Mouse (Mus musculus) limb, embryonic 12.5 days (tissue): ENCODE results near the gene Grk6. TPM values are rescaled to one million over a fixed set of nuclear protein-coding genes. Genes with fewer than 3 reads are reported as not detected.

Experiments
- ATAC-seq: fragments of 200-750 bp; cut with Nextera tagmentation; 2 replicates; pipeline ENCODE4 v1.8.0; 2017; ENCODE audit warnings: low read depth, moderate TSS enrichment; ENCODE audit not compliant: insufficient number of reproducible peaks, insufficient read depth, low FRiP score, low TSS enrichment
- H3K27ac ChIP-seq: fragments of 300-500 bp; sonication (generic); 2 replicates; pipeline ENCODE4 v1.5.1; 2016; ENCODE audit warnings: mild to moderate bottlenecking, moderate library complexity
- H3K27me3 ChIP-seq: fragments of 300-500 bp; sonication (generic); 2 replicates; pipeline ENCODE4 v1.6.1; 2016; ENCODE audit warnings: mild to moderate bottlenecking, moderate library complexity
- H3K36me3 ChIP-seq: fragments of 300-500 bp; sonication (generic); 2 replicates; pipeline ENCODE4 v1.6.1; 2016; ENCODE audit warnings: mild to moderate bottlenecking, moderate library complexity
- H3K4me1 ChIP-seq: fragments of 300-500 bp; sonication (generic); replicated peaks from 2 replicates; pipeline ENCODE4 v1.6.1; 2016
- H3K4me2 ChIP-seq: fragments of 300-500 bp; sonication (generic); 2 replicates; pipeline ENCODE4 v1.6.1; 2016; ENCODE audit warnings: mild to moderate bottlenecking, moderate library complexity
- H3K4me3 ChIP-seq: fragments of 300-500 bp; sonication (generic); replicated peaks from 2 replicates; pipeline ENCODE4 v1.5.1; 2016; ENCODE audit warnings: mild to moderate bottlenecking
- H3K9ac ChIP-seq: fragments of 300-500 bp; sonication (generic); replicated peaks from 2 replicates; pipeline ENCODE4 v1.6.1; 2016; ENCODE audit warnings: mild to moderate bottlenecking, moderate library complexity
- H3K9me3 ChIP-seq: fragments of 300-500 bp; sonication (generic); 2 replicates; pipeline ENCODE4 v1.6.1; 2016; ENCODE audit warnings: mild to moderate bottlenecking, moderate library complexity
- WGBS: fragments of 180-500 bp; shearing (Covaris S2); methylation state at CpG from one replicate; pipeline ENCODE4 v1.1.7; 2016; 5-methylcytosine and 5-hydroxymethylcytosine counted together
- polyA plus RNA-seq: library from polyadenylated mRNA; unstranded; fragments of >200 nt; fragmentation: Nextera tagmentation; extraction: Ambion mirVana; gene quantifications from 2 replicates; pipeline ENCODE4 v1.2.1, GENCODE M21; 2016

The Grk6 gene
- polyA plus RNA-seq, 1 experiment from 2014 or later = 66.6 TPM

DNA sequence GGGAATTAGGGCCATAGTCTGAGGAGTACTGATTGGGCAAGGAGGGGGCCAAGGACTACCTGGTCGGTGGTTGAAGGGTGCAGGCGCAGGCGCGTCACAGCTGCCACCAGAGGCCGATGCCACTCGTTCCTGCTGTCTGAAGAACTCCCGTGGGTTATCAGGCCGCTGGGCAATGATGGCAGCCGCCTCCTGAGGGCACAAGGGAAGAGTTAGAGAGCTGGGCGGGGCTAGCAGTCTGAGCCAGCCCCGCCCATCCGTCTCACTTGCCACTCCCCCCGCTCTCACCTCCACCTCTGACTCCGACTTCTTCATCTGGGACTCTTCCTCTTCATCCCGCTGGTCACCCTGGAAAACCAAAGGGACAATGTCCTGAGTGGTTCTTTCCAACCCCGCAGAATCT lies 32.6 kb downstream of the Grk6 start:
- Histone ChIP-seq H3K27ac (no peak overlapping the region), H3K4me2 (no peak overlapping the region), H3K4me3 (no peak overlapping the region), H3K9me3 (no peaks in the 10 kb centered on the region), H3K36me3 (peaks cover 87% of the 10 kb centered on the region), H3K9ac (no peak overlapping the region), H3K27me3 (no peaks in the 10 kb centered on the region), H3K4me1 (peaks cover 29% of the 10 kb centered on the region)
- no peak for ATAC-seq
- WGBS = 61% methylated on average over 16 of the region's 16 CpGs

DNA sequence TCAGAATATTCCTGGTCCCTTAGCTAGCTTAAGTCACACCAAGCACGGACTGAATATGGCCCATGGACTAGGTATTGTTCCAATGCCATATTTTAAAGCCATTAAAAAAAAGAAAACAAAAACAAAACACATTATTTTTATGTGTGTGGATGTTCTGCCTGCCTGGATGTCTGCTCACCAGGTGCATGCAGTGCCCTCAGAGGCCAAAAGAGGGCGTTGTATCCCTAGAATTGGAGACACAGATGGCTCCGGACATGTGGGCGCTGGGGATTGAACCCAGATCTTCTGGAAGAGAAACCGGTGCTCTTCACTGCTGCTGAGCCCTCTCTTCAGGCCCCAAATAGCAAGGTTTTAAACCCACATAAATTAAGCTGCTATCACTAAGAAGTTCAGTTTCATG lies 33.2 kb downstream of the Grk6 start:
- H3K9ac ChIP-seq = no peak overlapping the region
- no peaks in the 10 kb centered on the region for H3K9me3 ChIP-seq
- H3K4me3 ChIP-seq = no peak overlapping the region
- no peaks in the 10 kb centered on the region for H3K27me3 ChIP-seq
- WGBS = 51% methylated on average over 5 of the region's 5 CpGs
- no peak overlapping the region for H3K27ac ChIP-seq
- no peak overlapping the region for H3K4me2 ChIP-seq
- H3K4me1 ChIP-seq = peaks cover 25% of the 10 kb centered on the region
- ATAC-seq = no peak
- peaks cover 93% of the 10 kb centered on the region for H3K36me3 ChIP-seq

DNA sequence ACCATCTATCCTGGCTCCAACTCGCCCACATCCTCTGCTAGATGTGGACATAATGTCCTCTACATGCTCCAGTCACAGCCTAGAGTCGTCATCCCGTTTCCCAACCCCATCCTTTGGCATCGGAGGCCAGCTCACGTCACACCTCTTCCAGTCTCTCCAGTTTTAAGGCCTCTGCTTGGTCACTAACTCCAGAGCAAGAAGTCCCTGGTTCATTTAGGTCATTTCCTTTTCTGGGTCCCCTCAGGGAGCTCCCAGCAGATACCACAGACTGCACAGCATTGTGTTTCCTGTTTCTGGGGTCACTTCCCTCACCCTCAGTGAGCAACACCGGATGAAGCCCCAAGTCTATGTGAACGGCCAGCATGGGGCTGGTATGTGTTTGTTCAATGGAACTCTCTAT lies 34.1 kb downstream of the Grk6 start:
- Histone ChIP-seq H3K9me3 (no peaks in the 10 kb centered on the region), H3K4me2 (no peak overlapping the region), H3K9ac (no peak overlapping the region), H3K36me3 (peaks cover 96% of the 10 kb centered on the region), H3K27ac (no peak overlapping the region), H3K27me3 (no peaks in the 10 kb centered on the region), H3K4me3 (no peak overlapping the region), H3K4me1 (peaks cover 25% of the 10 kb centered on the region)
- ATAC-seq = no peak
- 86% methylated on average over 7 of the region's 7 CpGs for WGBS

DNA sequence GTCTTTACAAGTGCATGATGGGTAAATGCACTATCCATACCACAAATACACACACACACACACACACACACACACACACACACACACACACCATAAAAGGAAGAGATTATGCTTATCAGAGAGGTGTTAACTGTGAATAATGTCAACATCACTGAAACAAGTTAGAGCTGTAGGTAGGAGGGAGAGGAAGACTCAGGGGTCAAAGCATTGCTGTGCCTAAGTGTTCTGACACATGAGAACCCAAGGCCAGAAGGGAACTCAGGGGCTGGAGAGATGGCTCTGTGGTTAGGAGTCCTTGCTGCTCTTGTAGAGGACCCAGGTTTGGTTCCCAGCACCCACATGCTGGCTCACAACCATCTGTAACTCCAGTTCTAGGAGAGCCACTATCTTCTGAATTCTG lies 35.1 kb downstream of the Grk6 start:
- Histone ChIP-seq H3K9me3 (no peaks in the 10 kb centered on the region), H3K9ac (no peak overlapping the region), H3K36me3 (peaks cover 87% of the 10 kb centered on the region), H3K27me3 (no peaks in the 10 kb centered on the region), H3K4me2 (no peak overlapping the region), H3K4me1 (peaks cover 26% of the 10 kb centered on the region), H3K4me3 (no peak overlapping the region), H3K27ac (no peak overlapping the region)
- no peak for ATAC-seq

DNA sequence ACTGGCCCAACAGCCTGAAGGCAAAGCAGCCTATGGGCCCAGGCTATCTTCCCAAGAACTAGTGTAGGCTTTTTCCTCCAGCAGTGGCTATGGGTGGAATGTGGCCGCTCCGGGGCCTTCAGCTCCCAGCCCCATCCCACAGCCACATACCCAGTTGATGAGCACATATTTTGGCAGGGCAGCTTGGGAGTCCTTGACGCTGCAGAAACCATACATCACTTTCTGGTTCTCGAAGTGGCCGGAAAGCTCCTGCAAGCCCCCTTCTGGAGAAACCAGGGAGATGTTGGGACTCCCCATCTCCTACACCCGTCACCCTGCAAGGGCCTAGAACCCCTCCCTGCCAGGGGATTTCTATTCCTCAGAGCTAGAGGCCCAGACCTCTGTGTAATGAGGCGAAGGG lies 37.7 kb downstream of the Grk6 start:
- no peaks in the 10 kb centered on the region for H3K27me3 ChIP-seq
- no peak overlapping the region for H3K4me2 ChIP-seq
- peaks cover 75% of the 10 kb centered on the region for H3K36me3 ChIP-seq
- H3K27ac ChIP-seq = no peak overlapping the region
- ATAC-seq = no peak
- 81% methylated on average over 7 of the region's 7 CpGs for WGBS
- H3K9me3 ChIP-seq = no peaks in the 10 kb centered on the region
- no peak overlapping the region for H3K4me3 ChIP-seq
- no peak overlapping the region for H3K9ac ChIP-seq
- peaks cover 40% of the 10 kb centered on the region for H3K4me1 ChIP-seq

DNA sequence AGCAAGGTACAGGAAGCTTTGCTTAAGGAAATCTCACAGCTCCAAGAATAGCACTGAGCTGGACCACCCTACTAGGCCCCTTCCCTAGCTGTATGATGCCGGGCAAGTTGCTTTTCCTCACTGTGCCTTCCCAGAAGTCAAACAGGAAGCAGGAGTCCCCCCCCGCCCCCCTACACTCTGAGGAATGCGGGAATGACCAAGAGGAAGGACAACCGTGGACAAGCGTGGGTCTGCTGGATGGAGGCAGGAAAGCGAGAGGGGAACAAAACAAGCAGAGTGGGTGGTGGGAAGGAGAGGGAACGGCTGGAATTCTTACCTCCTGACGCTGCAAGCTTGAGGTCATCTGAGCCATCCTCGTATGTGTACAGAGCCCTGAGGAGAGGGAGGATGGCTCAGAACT lies 38.2 kb downstream of the Grk6 start:
- no peaks in the 10 kb centered on the region for H3K9me3 ChIP-seq
- H3K27me3 ChIP-seq = no peaks in the 10 kb centered on the region
- WGBS = 53% methylated on average over 9 of the region's 9 CpGs
- H3K36me3 ChIP-seq = peaks cover 70% of the 10 kb centered on the region
- H3K27ac ChIP-seq = 0 out of 2 replicates have a peak overlapping the region, but pooled peaks have one; percentile 17
- H3K4me3 ChIP-seq = peak overlapping the region; percentile 3; the same call in 1 of the 2 replicates
- H3K9ac ChIP-seq = peak overlapping the region; percentile 31; the same call in 1 of the 2 replicates
- no peak for ATAC-seq
- H3K4me1 ChIP-seq = peaks cover 41% of the 10 kb centered on the region
- peak overlapping the region; percentile 80; the same call in 1 of the 2 replicates for H3K4me2 ChIP-seq

DNA sequence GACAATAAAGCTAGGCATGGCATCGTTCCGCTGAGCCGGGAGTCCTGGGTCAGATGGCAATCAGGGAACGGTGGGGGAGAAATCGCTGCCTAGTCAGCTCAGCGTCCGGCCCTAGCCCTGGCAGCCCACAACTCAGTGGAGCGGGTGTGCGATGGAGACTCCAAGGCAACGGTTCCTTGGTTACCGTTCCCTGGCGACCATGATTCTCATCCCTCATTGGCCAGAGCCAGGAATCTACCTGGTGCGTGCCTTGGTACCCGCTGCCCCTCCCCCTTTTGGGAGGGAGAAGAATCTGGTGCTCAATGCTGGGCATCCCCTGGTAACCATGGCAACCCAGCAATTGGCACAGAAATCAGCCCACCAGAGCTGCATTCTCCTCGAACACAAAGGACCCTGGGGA lies 38.7 kb downstream of the Grk6 start:
- no peaks in the 10 kb centered on the region for H3K9me3 ChIP-seq
- no peaks in the 10 kb centered on the region for H3K27me3 ChIP-seq
- H3K9ac ChIP-seq = peak overlapping the region; percentile 31; the same call in 1 of the 2 replicates
- H3K4me2 ChIP-seq = peak overlapping the region; percentile 80; the same call in 1 of the 2 replicates
- peaks cover 45% of the 10 kb centered on the region for H3K4me1 ChIP-seq
- H3K36me3 ChIP-seq = peaks cover 67% of the 10 kb centered on the region
- ATAC-seq = no peak
- 0 out of 2 replicates have a peak overlapping the region, but pooled peaks have one; percentile 17 for H3K27ac ChIP-seq
- WGBS = 64% methylated on average over 15 of the region's 15 CpGs
- peak overlapping the region; percentile 3; the same call in 1 of the 2 replicates for H3K4me3 ChIP-seq

DNA sequence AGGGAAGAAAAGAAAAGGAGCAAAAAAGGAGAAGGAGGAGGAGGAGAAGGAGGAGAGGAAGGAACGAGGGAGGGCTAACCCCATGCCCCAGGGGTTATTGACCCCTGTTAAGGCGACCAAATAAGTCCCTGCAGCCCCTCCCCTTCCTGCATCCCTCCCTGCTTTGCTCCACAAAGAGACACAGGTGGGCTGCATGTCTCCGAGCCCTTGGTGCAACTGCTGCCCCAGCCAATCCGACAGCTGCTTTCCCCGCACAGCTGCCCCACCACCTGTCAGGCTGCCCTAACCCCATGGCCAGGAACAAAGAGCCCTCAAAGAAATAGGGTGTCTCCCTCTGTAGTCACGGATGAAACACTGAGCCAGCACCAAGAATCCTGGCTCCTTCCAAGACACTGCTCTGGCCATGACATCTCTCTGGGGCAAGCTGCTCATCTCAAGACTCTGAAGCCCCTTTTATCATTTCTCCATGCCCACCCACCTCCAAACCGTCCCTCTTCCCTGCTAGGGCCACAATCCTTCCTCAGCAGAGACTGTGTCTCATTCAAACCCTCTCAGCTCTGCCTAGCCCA lies 39.7 kb downstream of the Grk6 start:
- ATAC-seq = no peak
- H3K36me3 ChIP-seq = peaks cover 57% of the 10 kb centered on the region
- peak overlapping the region; percentile 8; the same call in 1 of the 2 replicates for H3K27ac ChIP-seq
- peak overlapping the region; percentile 2 for H3K9ac ChIP-seq
- H3K4me2 ChIP-seq = peak overlapping the region; percentile 80
- 26% methylated on average over 7 of the region's 7 CpGs for WGBS
- H3K4me1 ChIP-seq = peaks cover 45% of the 10 kb centered on the region
- peak overlapping the region; percentile 99 for H3K4me3 ChIP-seq
- H3K27me3 ChIP-seq = no peaks in the 10 kb centered on the region
- no peaks in the 10 kb centered on the region for H3K9me3 ChIP-seq

DNA sequence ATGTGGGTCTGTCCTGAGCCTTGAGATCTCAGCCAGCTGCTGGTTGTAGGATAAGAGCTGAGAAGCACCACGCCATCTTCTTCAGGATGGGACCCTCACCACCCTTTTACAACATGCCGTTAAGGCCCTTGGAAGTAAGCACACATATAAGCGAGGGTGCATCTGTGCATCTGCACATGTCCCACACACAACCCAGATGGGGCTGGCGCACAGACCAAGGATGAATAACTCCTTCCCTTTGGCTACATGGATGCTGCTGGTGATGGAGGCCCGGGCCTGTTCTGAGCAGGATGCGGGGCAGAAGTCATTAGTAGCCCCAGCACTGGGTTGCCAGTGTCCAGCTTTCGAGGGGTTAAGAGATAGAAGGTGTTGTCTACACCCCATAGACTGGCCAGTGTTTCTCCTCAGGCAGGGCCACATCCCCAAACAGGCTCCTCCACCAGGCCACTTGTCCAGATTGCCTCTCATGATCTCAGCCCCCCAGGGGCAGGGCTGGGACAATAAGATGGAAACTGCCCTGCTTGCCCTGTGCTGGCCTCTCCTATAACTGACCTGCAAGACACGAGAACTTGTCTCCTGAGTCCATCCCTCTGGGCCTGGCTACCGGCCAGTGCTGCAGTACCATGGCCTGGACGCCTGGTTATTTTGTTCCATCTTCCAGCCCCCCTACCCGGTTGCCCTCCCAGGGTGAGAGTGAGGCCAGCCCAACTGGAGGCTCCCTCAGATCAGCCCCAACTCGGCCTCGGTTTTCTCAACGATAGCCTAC lies 41.3 kb downstream of the Grk6 start:
- Histone ChIP-seq H3K27me3 (no peaks in the 10 kb centered on the region), H3K36me3 (peaks cover 41% of the 10 kb centered on the region), H3K9ac (peak overlapping the region; percentile 100), H3K9me3 (no peaks in the 10 kb centered on the region), H3K4me2 (peak overlapping the region; percentile 80), H3K4me3 (peak overlapping the region; percentile 99), H3K4me1 (peaks cover 45% of the 10 kb centered on the region), H3K27ac (peak overlapping the region; percentile 97; the same call in 1 of the 2 replicates)
- no peak for ATAC-seq
- WGBS = 36% methylated on average over 14 of the region's 14 CpGs

DNA sequence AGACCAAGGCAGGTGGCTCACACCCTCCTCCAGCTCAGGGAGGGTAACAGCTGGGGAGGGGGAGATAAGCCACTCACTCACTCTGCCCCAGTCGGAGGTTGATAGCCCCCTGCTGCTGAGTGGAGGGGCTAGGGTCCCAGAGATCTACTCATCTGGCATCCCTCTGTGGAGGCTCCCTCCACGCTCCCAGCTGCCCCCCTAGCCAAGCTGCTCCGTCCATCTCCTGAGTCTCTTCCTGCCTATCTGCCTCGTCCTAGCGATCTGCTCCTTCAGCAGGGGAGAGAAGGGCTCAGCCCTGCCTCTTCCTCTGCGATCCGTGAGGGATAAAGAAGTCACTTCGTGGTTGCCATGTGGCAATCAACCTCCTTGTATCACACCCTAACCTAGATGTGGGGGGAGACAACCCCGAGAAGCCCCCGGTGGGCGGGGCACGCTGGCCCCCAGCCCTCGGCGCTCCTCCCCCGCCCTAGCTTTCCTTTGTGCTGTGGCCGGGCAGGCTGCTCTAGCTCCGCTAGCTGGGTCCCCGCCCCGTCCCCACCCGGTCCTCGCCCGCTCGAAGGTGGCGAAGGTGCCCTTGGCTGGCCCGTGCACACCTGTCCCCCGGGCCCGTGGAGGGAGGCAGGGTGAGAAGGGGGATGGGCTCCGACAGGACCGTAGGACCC lies 42.2 kb downstream of the Grk6 start:
- peak; percentile 28; the same call in 1 of the 2 replicates for ATAC-seq
- Histone ChIP-seq H3K27ac (peak overlapping the region; percentile 97), H3K27me3 (no peaks in the 10 kb centered on the region), H3K9ac (peak overlapping the region; percentile 100), H3K9me3 (no peaks in the 10 kb centered on the region), H3K4me3 (peak overlapping the region; percentile 99), H3K4me1 (peaks cover 45% of the 10 kb centered on the region), H3K4me2 (peak overlapping the region; percentile 80), H3K36me3 (peaks cover 32% of the 10 kb centered on the region)
- under 1% methylated on average over 29 of the region's 29 CpGs for WGBS
